Mouse (Mus musculus) ES-Bruce4 (cell line): ENCODE measurements around the gene Cpeb1.

Experiments
- CTCF ChIP-seq: IDR thresholded peaks from one replicate; pipeline ENCODE4 v1.8.1; 2011; ENCODE audit warnings: low read depth, low read length
- POLR2A ChIP-seq: IDR thresholded peaks from one replicate; pipeline ENCODE4 v1.8.1; 2011; ENCODE audit warnings: low read length; ENCODE audit not compliant: insufficient read depth

- TF ChIP-seq POLR2A = no peak
- no peak for TF ChIP-seq CTCF
Measured at GRCm38 (mm10) chr7:81489649-81490048, 34.4 kb upstream of the Cpeb1 start.
